Mouse (Mus musculus) liver, adult 2 months (tissue): ENCODE results near the gene Dnaaf1.

Experiments
- CTCF ChIP-seq: fragments of 200-500 bp; IDR thresholded peaks from 2 replicates; pipeline ENCODE4 v1.5.1; 2011; ENCODE audit warnings: low read depth, low read length, control low read depth
- POLR2A ChIP-seq: fragments of 200-500 bp; IDR thresholded peaks from 2 replicates; pipeline ENCODE4 v1.6.1; 2011; ENCODE audit warnings: low read length, control low read depth; ENCODE audit not compliant: insufficient read depth; ENCODE audit errors: extremely low read depth

DNA sequence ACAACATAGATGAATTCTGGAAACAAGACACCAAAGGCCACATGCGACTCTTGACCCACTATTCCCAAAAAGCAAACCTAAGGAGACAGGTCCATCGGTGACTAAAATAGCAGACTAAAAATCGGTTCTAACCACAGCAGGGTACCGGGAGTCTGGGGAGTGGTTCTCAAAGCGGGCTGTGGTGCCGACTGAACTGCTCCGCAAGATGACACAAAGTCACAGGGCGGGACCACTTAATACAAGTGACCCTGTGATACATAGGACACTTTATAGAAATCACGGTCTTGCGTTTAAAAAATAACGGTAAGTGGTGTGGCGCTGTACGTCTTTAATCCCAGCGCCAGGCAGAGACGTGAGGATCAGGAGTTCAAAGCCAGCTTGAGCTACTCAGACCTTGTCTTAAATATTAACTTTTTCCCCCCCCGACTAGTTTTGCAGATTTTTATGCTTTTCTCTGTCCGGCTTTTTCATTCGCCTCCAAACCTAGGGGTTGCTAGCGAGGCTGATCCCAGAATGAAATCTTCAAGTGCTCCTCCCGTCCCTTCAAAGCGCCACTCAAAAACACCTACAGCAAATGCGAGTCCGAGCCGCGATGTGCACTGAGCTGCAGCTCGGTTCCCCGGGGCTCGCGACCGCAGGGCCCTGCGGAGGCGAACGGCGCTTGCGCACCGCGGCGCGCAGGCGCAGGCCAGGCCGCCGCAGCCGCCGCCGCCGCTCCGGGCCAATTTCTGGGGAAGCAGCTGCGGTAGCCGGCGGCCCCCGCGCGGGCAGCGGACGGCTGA is 17.0 kb upstream of the Dnaaf1 start:
- TF ChIP-seq POLR2A (peak; percentile 40), CTCF (no peak)
